Mouse (Mus musculus) erythroblast, embryonic 14.5 days (primary cell): ENCODE data around the gene Syt6.

Source experiments
- GATA1 ChIP-seq: IDR thresholded peaks from 2 replicates; pipeline ENCODE4 v1.6.1; 2012; ENCODE audit warnings: low read length, inconsistent platforms, mixed read lengths
- TAL1 ChIP-seq: IDR thresholded peaks from 3 replicates; pipeline ENCODE4 v1.6.1; 2012; ENCODE audit warnings: low read length, inconsistent platforms, mixed read lengths

DNA sequence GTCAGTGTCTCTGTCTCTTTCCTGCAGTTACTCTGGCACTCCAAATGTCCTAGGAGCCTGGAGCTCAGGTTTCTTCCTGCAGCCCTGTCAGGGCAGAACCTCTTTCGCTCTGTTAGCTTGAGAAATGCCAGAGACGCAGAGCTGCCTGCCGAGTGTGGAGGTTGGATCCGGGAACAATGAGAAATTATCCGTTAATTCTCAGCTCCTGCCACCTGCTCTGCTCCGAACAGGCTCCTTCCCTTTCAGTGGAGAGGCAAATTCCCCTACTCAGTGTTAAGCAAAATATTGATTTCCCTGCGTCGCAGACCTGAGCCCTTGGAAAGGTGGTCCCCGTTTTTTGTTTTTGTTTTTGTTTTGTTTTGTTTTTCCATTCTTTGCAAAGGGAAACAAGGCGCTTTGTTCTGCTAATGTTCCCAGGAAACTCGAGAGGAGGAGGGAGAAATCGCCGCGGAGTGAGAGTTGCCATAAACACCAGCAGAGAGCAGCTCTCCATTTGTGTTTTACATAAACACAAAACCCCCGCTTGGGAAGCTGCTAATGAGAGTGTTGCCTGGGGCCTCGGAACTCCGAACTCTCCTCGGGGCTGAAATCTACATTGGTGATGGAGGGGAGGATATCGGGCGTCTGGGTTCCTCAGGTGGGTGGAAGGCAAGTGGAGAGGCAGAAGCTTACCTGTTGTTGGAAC is 1.8 kb upstream of the Syt6 start:
- TF ChIP-seq GATA1 (no peak), TAL1 (no peak)
